9 mouse cellular contexts compared by ENCODE assay signal in genomic region chr8:121027787-121028186, GRCm38 (mm10). TPM values are rescaled to one million over a fixed set of nuclear protein-coding genes. Genes with fewer than 3 reads are reported as not detected.
DNase-seq lines count a peak whose midpoint lies in the region; ATAC-seq and TF ChIP-seq lines count a peak whose summit lies in the region.
"Had no signal": no experiment of that assay in that cellular context is flagged by ENCODE, and none has a peak within 500 bp of the region (broad histone marks: within the 10 kb centered on the region; RNA-seq: fewer than 3 reads in every experiment).

No protein-coding gene starts in this region.

- H3K9ac ChIP-seq in embryonic facial prominence, embryonic 14.5 days (ENCODE audit: low read depth, low read length) = no peak overlapping the region
- no peak overlapping the region for H3K9ac ChIP-seq in intestine, embryonic 15.5 days
- H3K9ac ChIP-seq in forebrain, embryonic 12.5 days = no peak overlapping the region
- H3K9ac ChIP-seq in hindbrain, embryonic 16.5 days (ENCODE audit: low read depth, low read length) = no peak overlapping the region
- H3K9ac ChIP-seq: liver, embryonic 13.5 days had no signal

- H3K4me1 ChIP-seq in lung, adult 2 months (ENCODE audit: control insufficient read depth, insufficient read depth, low read length) = no peaks in the 10 kb centered on the region
- no peaks in the 10 kb centered on the region for H3K4me1 ChIP-seq in embryonic facial prominence, embryonic 14.5 days (ENCODE audit: control insufficient read depth, insufficient read depth, low read length)
- H3K4me1 ChIP-seq in intestine, embryonic 15.5 days (replicated peaks) = peaks cover 15% of the 10 kb centered on the region
- H3K4me1 ChIP-seq in forebrain, embryonic 12.5 days = no peaks in the 10 kb centered on the region
- no peaks in the 10 kb centered on the region for H3K4me1 ChIP-seq in hindbrain, embryonic 16.5 days (ENCODE audit: control insufficient read depth, insufficient read depth, low read depth, low read length)
- H3K4me1 ChIP-seq: liver, embryonic 13.5 days had no signal

- no peaks in the 10 kb centered on the region for H3K36me3 ChIP-seq in embryonic facial prominence, embryonic 14.5 days (ENCODE audit: control insufficient read depth, insufficient read depth, low read length)
- no peaks in the 10 kb centered on the region for H3K36me3 ChIP-seq in intestine, embryonic 15.5 days
- no peaks in the 10 kb centered on the region for H3K36me3 ChIP-seq in forebrain, embryonic 12.5 days (replicated peaks)
- no peaks in the 10 kb centered on the region for H3K36me3 ChIP-seq in hindbrain, embryonic 16.5 days (ENCODE audit: control insufficient read depth, insufficient read depth, low read length)
- H3K36me3 ChIP-seq: liver, embryonic 13.5 days had no signal

- no peak overlapping the region for H3K27ac ChIP-seq in embryonic facial prominence, embryonic 14.5 days (replicated peaks; ENCODE audit: low read depth, low read length)
- H3K27ac ChIP-seq in intestine, embryonic 15.5 days = peak overlapping the region; percentile 51; the same call in 1 of the 2 replicates
- no peak overlapping the region for H3K27ac ChIP-seq in forebrain, embryonic 12.5 days
- no peak overlapping the region for H3K27ac ChIP-seq in hindbrain, embryonic 16.5 days (ENCODE audit: low read depth, low read length)
- H3K27ac ChIP-seq: liver, embryonic 13.5 days had no signal

- TF ChIP-seq CTCF in lung, adult 2 months (IDR thresholded peaks at IDR 0.05; ENCODE audit: insufficient read depth, low read length) = no peak

- H3K27me3 ChIP-seq in embryonic facial prominence, embryonic 14.5 days (replicated peaks; ENCODE audit: control insufficient read depth, insufficient read depth, low read length) = no peaks in the 10 kb centered on the region
- H3K27me3 ChIP-seq in intestine, embryonic 15.5 days (replicated peaks) = 0 out of 2 replicates have a peak, but pooled peaks cover 3% of the 10 kb centered on the region
- peaks cover 15% of the 10 kb centered on the region; the same call in 1 of the 2 replicates for H3K27me3 ChIP-seq in forebrain, embryonic 12.5 days
- H3K27me3 ChIP-seq in hindbrain, embryonic 16.5 days (replicated peaks; ENCODE audit: control insufficient read depth, insufficient read depth, low read length) = no peaks in the 10 kb centered on the region

- H3K9me3 ChIP-seq in embryonic facial prominence, embryonic 14.5 days (ENCODE audit: control insufficient read depth, low read length) = no peaks in the 10 kb centered on the region
- H3K9me3 ChIP-seq in intestine, embryonic 15.5 days = no peaks in the 10 kb centered on the region
- H3K9me3 ChIP-seq in forebrain, embryonic 12.5 days = no peaks in the 10 kb centered on the region
- H3K9me3 ChIP-seq in hindbrain, embryonic 16.5 days (ENCODE audit: control insufficient read depth, low read length) = no peaks in the 10 kb centered on the region
- H3K9me3 ChIP-seq: liver, embryonic 13.5 days had no signal

- ATAC-seq in embryonic facial prominence, embryonic 14.5 days (ENCODE audit: low read depth) = no peak
- peak; percentile 59 for ATAC-seq in intestine, embryonic 15.5 days
- no peak for ATAC-seq in forebrain, embryonic 12.5 days (ENCODE audit: low FRiP score)
- no peak for ATAC-seq in hindbrain, embryonic 16.5 days

- WGBS in lung, adult 2 months = 22% methylated on average over 13 of the region's 13 CpGs
- WGBS in embryonic facial prominence, embryonic 14.5 days = 23% methylated on average over 13 of the region's 13 CpGs
- WGBS in intestine, embryonic 15.5 days = 14% methylated on average over 13 of the region's 13 CpGs
- WGBS in forebrain, embryonic 12.5 days = 56% methylated on average over 13 of the region's 13 CpGs
- 38% methylated on average over 13 of the region's 13 CpGs for WGBS in hindbrain, embryonic 16.5 days

- no peak overlapping the region for H3K4me3 ChIP-seq in lung, adult 2 months (replicated peaks; ENCODE audit: extremely low read depth, low read depth, low read length)
- no peak overlapping the region for H3K4me3 ChIP-seq in embryonic facial prominence, embryonic 14.5 days (ENCODE audit: low read depth, low read length)
- H3K4me3 ChIP-seq in intestine, embryonic 15.5 days (replicated peaks) = no peak overlapping the region
- H3K4me3 ChIP-seq in forebrain, embryonic 12.5 days (replicated peaks) = no peak overlapping the region
- H3K4me3 ChIP-seq in hindbrain, embryonic 16.5 days (ENCODE audit: low read length) = no peak overlapping the region
- H3K4me3 ChIP-seq: liver, embryonic 13.5 days had no signal

- TF ChIP-seq POLR2A in lung, adult 2 months (IDR thresholded peaks at IDR 0.05; ENCODE audit: borderline replicate concordance, extremely low read depth, low read depth, low read length) = no peak

- H3K4me2 ChIP-seq in embryonic facial prominence, embryonic 14.5 days (ENCODE audit: low read depth, low read length) = no peak overlapping the region
- no peak overlapping the region for H3K4me2 ChIP-seq in intestine, embryonic 15.5 days (replicated peaks)
- H3K4me2 ChIP-seq in forebrain, embryonic 12.5 days = no peak overlapping the region
- H3K4me2 ChIP-seq in hindbrain, embryonic 16.5 days (ENCODE audit: low read length) = no peak overlapping the region
- H3K4me2 ChIP-seq: liver, embryonic 13.5 days had no signal

- peak; percentile 11 to 14 for DNase-seq in lung, adult 18-20 months
- DNase-seq in lung, adult 2 months = no peak
- DNase-seq in embryonic facial prominence, embryonic 14.5 days (ENCODE audit: low spot score) = peak; percentile 57
- peak; percentile 43 to 64 for DNase-seq in lung, postnatal 4 days
- DNase-seq in frontal cortex, postnatal 14 days (ENCODE audit: low spot score in 2 of 2) = no peak
- DNase-seq: liver, embryonic 13.5 days had no signal

RNA-seq across cellular contexts. Expression of gene Foxf1, which starts 56.4 kb away (rescaled TPM):
- polyA plus RNA-seq in lung, adult 2 months (2012; rRNA removed) = 194 and 406 TPM in 2 replicates
- 7.0 and 7.6 TPM in 2 replicates for polyA plus RNA-seq in embryonic facial prominence, embryonic 14.5 days (2014; fragmentation: Nextera tagmentation; extraction: Ambion mirVana)
- 105 and 126 TPM in 2 replicates for polyA plus RNA-seq in intestine, embryonic 15.5 days (2015; fragmentation: Nextera tagmentation; extraction: Ambion mirVana)
- polyA plus RNA-seq in forebrain, embryonic 12.5 days (2016; fragmentation: Nextera tagmentation; extraction: Ambion mirVana) = 0.08 and 1.0 TPM in 2 replicates
- 1.1 and 1.3 TPM in 2 replicates for polyA plus RNA-seq in hindbrain, embryonic 16.5 days (2015; fragmentation: Nextera tagmentation; extraction: Ambion mirVana)

Comparison
In these comparisons a context has a peak if more than half of its experiments do, and no peak if none do; other contexts are left out.
1. DNase-seq: peak in lung, adult 18-20 months (2 of 2), embryonic facial prominence, embryonic 14.5 days (single experiment) and lung, postnatal 4 days (2 of 2); none in lung, adult 2 months (single experiment) and frontal cortex, postnatal 14 days (0 of 2).
2. RNA of gene Foxf1, which starts 56.4 kb away (polyA plus RNA-seq): 194 to 406 TPM in lung, adult 2 months and 105 to 126 TPM in intestine, embryonic 15.5 days; 7.0 to 7.6 TPM in embryonic facial prominence, embryonic 14.5 days, 1.1 to 1.3 TPM in hindbrain, embryonic 16.5 days and 0.08 to 1.0 TPM in forebrain, embryonic 12.5 days; every median in the first group is over 10 times any median in the second.